Mouse (Mus musculus): ENCODE data around the gene Cyp2w1.

GRCm38 (mm10) chr5:139395528-139395927, 43.1 kb downstream of the Cyp2w1 start:
- TF ChIP-seq CTCF (IDR thresholded peaks at IDR 0.05; ENCODE audit: extremely low read depth, insufficient read length, insufficient replicate concordance, low read depth, low read length) (no peak), POLR2A (IDR thresholded peaks at IDR 0.05; ENCODE audit: low read depth, low read length) (no peak)
